Mouse (Mus musculus): Measurements from ENCODE around the gene Pmpca. TPM values are rescaled to one million over a fixed set of nuclear protein-coding genes. Genes with fewer than 3 reads are reported as not detected.
A peak's percentile ranks its signal among the peaks of the same experiment; 100 is the strongest.

Gene Pmpca
- polyA plus RNA-seq (2014; fragmentation: Nextera tagmentation; extraction: Ambion mirVana): 97.4 and 104 TPM in 2 replicates

GRCm38 (mm10) chr2:26389154-26389690, at the start of gene Pmpca, which contains the start of gene Entr1:
TSS of gene Pmpca (plus strand) at chr2:26389339.
TSS of gene Entr1 (minus strand) at chr2:26389316.
- under 1% methylated on average over 60 of the region's 60 CpGs for whole genome bisulfite sequencing
- Histone ChIP-seq H3K4me1 (ENCODE audit: insufficient read depth) (peaks cover 5% of the 10 kb centered on the region; the same call in 1 of the 2 replicates), H3K27me3 (ENCODE audit: insufficient read depth, low read length) (no peaks in the 10 kb centered on the region), H3K36me3 (ENCODE audit: insufficient read depth) (peaks cover 73% of the 10 kb centered on the region), H3K9me3 (ENCODE audit: low read depth, low read length) (no peaks in the 10 kb centered on the region), H3K27ac (ENCODE audit: low read depth) (peak within 1 kb of the TSS; percentile 58; the same call in 1 of the 2 replicates), H3K9ac (peak within 1 kb of the TSS; percentile 89), H3K4me2 (peak within 1 kb of the TSS; percentile 94), H3K4me3 (ENCODE audit: low read depth, low read length) (peak within 1 kb of the TSS; percentile 98)
- DNase-seq (peak; percentile 95), ATAC-seq (ENCODE audit: insufficient read depth) (peak; percentile 92)
- no peak for TF ChIP-seq CTCF (IDR thresholded peaks at IDR 0.05; ENCODE audit: low read depth)

GRCm38 (mm10) chr2:26341510-26341981, 47.6 kb upstream of the Pmpca start:
- peak overlapping the region; percentile 85 for H3K27ac ChIP-seq (ENCODE audit: low read depth)
- peak overlapping the region; percentile 20 for H3K9ac ChIP-seq
- H3K9me3 ChIP-seq (ENCODE audit: low read depth, low read length): no peaks in the 10 kb centered on the region
- peaks cover 80% of the 10 kb centered on the region for H3K36me3 ChIP-seq (ENCODE audit: insufficient read depth)
- no peak for DNase-seq
- peaks cover 6% of the 10 kb centered on the region for H3K4me1 ChIP-seq (ENCODE audit: insufficient read depth)
- no peak overlapping the region for H3K4me3 ChIP-seq (ENCODE audit: low read depth, low read length)
- H3K4me2 ChIP-seq: no peak overlapping the region
- TF ChIP-seq CTCF (IDR thresholded peaks at IDR 0.05; ENCODE audit: low read depth): no peak
- H3K27me3 ChIP-seq (ENCODE audit: insufficient read depth, low read length): no peaks in the 10 kb centered on the region
- ATAC-seq (ENCODE audit: insufficient read depth): peak; percentile 28; the same call in 1 of the 2 replicates
- WGBS: 61% methylated on average over 2 of the region's 2 CpGs

DNA sequence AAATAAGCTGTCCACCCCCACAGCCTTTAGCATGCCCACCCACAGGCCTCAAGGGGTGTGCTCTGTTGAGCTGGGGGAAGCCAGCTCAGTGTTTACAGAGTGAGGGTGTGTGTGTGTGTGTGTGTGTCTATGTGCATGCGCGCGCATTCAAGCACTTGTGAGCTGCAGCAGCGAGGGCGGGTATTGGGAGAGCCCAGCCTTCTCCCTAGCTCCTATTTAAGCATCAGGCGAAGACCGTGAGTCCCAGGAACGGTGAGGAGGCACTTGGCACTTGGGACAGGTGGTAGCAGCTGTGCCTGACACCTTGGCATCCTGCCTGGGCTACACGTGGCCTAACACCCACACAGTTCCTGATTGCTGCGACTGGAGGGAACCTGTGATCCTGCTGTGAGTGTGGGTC, 47.1 kb upstream of the Pmpca start:
- H3K4me3 ChIP-seq (ENCODE audit: low read depth, low read length): no peak overlapping the region
- TF ChIP-seq CTCF (IDR thresholded peaks at IDR 0.05; ENCODE audit: low read depth): no peak
- H3K36me3 ChIP-seq (ENCODE audit: insufficient read depth): peaks cover 85% of the 10 kb centered on the region
- H3K4me1 ChIP-seq (ENCODE audit: insufficient read depth): peaks cover 6% of the 10 kb centered on the region
- peak; percentile 68 for ATAC-seq (ENCODE audit: insufficient read depth)
- peak overlapping the region; percentile 12; the same call in 1 of the 2 replicates for H3K4me2 ChIP-seq
- peak overlapping the region; percentile 85 for H3K27ac ChIP-seq (ENCODE audit: low read depth)
- DNase-seq: peak; percentile 80
- no peaks in the 10 kb centered on the region for H3K9me3 ChIP-seq (ENCODE audit: low read depth, low read length)
- 27% methylated on average over 10 of the region's 10 CpGs for WGBS
- H3K27me3 ChIP-seq (ENCODE audit: insufficient read depth, low read length): no peaks in the 10 kb centered on the region
- H3K9ac ChIP-seq: no peak overlapping the region; the same call in 1 of the 2 replicates

GRCm38 (mm10) chr2:26342609-26343490, 46.3 kb upstream of the Pmpca start:
- H3K27ac ChIP-seq (ENCODE audit: low read depth): peak overlapping the region; percentile 85
- H3K9me3 ChIP-seq (ENCODE audit: low read depth, low read length): no peaks in the 10 kb centered on the region
- DNase-seq: peak; percentile 64
- H3K9ac ChIP-seq: no peak overlapping the region
- no peaks in the 10 kb centered on the region for H3K27me3 ChIP-seq (ENCODE audit: insufficient read depth, low read length)
- H3K36me3 ChIP-seq (ENCODE audit: insufficient read depth): peaks cover 93% of the 10 kb centered on the region
- 46% methylated on average over 11 of the region's 11 CpGs for WGBS
- no peak for TF ChIP-seq CTCF (IDR thresholded peaks at IDR 0.05; ENCODE audit: low read depth)
- H3K4me3 ChIP-seq (ENCODE audit: low read depth, low read length): no peak overlapping the region
- peak overlapping the region; percentile 12; the same call in 1 of the 2 replicates for H3K4me2 ChIP-seq
- peaks cover 6% of the 10 kb centered on the region for H3K4me1 ChIP-seq (ENCODE audit: insufficient read depth)
- peak; percentile 16; the same call in 1 of the 2 replicates for ATAC-seq (ENCODE audit: insufficient read depth)

DNA sequence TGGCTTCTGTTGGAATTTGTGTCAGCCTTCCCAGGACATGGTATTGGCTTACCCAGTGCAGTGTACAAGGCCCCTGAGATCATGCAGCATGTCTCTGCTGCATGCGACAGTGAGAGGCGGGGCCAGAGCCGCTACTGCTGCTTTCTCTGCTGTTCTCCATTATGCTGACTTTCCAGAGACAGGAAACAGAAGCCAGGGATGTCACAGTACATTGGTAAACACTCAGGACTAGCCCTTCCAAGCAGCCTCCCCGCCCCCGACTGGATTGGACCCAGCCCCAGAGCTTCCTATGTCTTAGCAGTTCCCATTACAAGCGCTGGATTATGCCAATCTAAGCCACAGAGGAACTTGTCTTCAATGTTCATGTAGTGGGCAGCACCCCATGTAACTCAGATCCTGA, 40.9 kb upstream of the Pmpca start:
- DNase-seq (peak; percentile 77), ATAC-seq (ENCODE audit: insufficient read depth) (peak; percentile 17; the same call in 1 of the 2 replicates)
- peak overlapping the region; percentile 42; the same call in 1 of the 2 replicates for H3K27ac ChIP-seq (ENCODE audit: low read depth)
- no peaks in the 10 kb centered on the region for H3K27me3 ChIP-seq (ENCODE audit: insufficient read depth, low read length)
- H3K9me3 ChIP-seq (ENCODE audit: low read depth, low read length): no peaks in the 10 kb centered on the region
- TF ChIP-seq CTCF (IDR thresholded peaks at IDR 0.05; ENCODE audit: low read depth): no peak
- no peak overlapping the region for H3K9ac ChIP-seq
- H3K4me1 ChIP-seq (ENCODE audit: insufficient read depth): peaks cover 14% of the 10 kb centered on the region; the same call in 1 of the 2 replicates
- WGBS: 44% methylated on average over 6 of the region's 6 CpGs
- H3K36me3 ChIP-seq (ENCODE audit: insufficient read depth): peaks cover 71% of the 10 kb centered on the region
- H3K4me2 ChIP-seq: no peak overlapping the region
- no peak overlapping the region for H3K4me3 ChIP-seq (ENCODE audit: low read depth, low read length)

- peak within 1 kb of the TSS; percentile 98 for H3K4me2 ChIP-seq
- H3K9ac ChIP-seq: peak within 1 kb of the TSS; percentile 94
- peaks cover 38% of the 10 kb centered on the region for H3K36me3 ChIP-seq (ENCODE audit: insufficient read depth)
- DNase-seq (peak; percentile 97), ATAC-seq (ENCODE audit: insufficient read depth) (peak; percentile 74)
- peak within 1 kb of the TSS; percentile 91 for H3K27ac ChIP-seq (ENCODE audit: low read depth)
- peak; percentile 80 for TF ChIP-seq CTCF (IDR thresholded peaks at IDR 0.05; ENCODE audit: low read depth)
- no peaks in the 10 kb centered on the region for H3K27me3 ChIP-seq (ENCODE audit: insufficient read depth, low read length)
- peaks cover 14% of the 10 kb centered on the region; the same call in 1 of the 2 replicates for H3K4me1 ChIP-seq (ENCODE audit: insufficient read depth)
- WGBS: 2% methylated on average over 62 of the region's 62 CpGs
- H3K4me3 ChIP-seq (ENCODE audit: low read depth, low read length): peak within 1 kb of the TSS; percentile 80
- H3K9me3 ChIP-seq (ENCODE audit: low read depth, low read length): no peaks in the 10 kb centered on the region
Observed at GRCm38 (mm10) chr2:26351358-26352290, 37.5 kb upstream of the Pmpca start, which contains the start of gene Dnlz. TSS of gene Dnlz (minus strand) at chr2:26352110.
